Mouse (Mus musculus): ENCODE data around the gene Dpysl5. TPM values are rescaled to one million over a fixed set of nuclear protein-coding genes. Genes with fewer than 3 reads are reported as not detected.

Dpysl5 gene
- polyA plus RNA-seq, 1 experiment from 2014 or later = 7.3 TPM

DNA sequence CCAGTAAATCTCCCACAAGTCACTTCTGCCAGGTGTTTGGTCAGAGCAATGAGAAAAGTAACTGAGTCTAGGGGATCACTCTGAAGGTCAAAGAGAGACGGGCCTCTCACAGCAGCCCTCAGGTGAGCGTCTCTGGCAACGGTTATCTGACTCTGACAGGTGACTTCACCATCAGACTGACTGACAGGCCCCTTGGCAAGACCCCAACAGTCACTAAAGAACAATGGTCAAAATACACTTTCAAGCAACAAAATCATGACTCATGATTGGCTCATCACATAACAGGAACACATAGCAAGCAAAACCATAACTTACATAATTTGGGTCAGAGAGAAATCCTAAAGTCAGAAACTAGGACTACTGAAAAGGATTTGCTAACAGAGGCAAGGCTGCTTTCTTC, 9.5 kb upstream of the Dpysl5 start:
- Histone ChIP-seq H3K27ac (ENCODE audit: low read depth) (no peak overlapping the region), H3K4me2 (no peak overlapping the region), H3K9me3 (ENCODE audit: low read depth, low read length) (no peaks in the 10 kb centered on the region), H3K36me3 (ENCODE audit: insufficient read depth) (no peaks in the 10 kb centered on the region), H3K4me1 (ENCODE audit: insufficient read depth) (no peaks in the 10 kb centered on the region), H3K4me3 (ENCODE audit: low read depth, low read length) (no peak overlapping the region), H3K9ac (no peak overlapping the region), H3K27me3 (ENCODE audit: insufficient read depth, low read length) (no peaks in the 10 kb centered on the region)
- DNase-seq (no peak), ATAC-seq (ENCODE audit: insufficient read depth) (no peak)
- no peak for TF ChIP-seq CTCF (IDR thresholded peaks at IDR 0.05; ENCODE audit: low read depth)
- WGBS = 67% methylated on average over 3 of the region's 3 CpGs

DNA sequence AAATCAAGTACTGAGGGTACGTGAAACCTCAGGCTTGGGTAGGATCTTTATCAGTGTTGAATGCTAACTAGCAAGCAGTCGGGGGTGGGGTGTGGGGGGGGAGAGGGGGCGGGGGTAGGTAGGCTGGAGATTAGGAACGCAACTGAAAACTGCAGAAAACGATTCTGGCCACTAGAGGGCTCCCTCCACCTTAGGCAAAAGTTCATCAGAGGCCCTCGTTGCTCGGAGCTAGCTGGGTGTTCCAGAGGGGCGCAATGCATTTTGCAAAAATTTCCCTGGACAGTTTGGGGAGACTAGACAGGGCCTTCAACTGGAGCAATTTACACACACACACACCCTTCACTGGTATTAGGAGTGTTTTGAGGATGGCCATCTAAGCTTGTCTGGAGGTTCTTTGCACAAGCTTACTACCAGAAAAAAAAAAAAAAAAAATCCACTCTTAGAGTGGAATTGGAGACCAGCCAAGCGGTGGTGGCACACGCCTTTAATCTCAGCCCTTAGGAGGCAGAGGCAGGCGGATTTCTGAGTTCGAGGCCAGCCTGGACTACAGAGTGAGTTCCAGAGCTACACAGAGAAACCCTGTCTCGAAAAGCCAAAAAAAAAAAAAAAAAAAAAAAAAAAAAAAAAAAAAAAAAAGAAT, 1.5 kb upstream of the Dpysl5 start:
- H3K9me3 ChIP-seq (ENCODE audit: low read depth, low read length) = no peaks in the 10 kb centered on the region
- no peak overlapping the region for H3K4me2 ChIP-seq
- no peak overlapping the region for H3K4me3 ChIP-seq (ENCODE audit: low read depth, low read length)
- H3K27ac ChIP-seq (ENCODE audit: low read depth) = no peak overlapping the region
- TF ChIP-seq CTCF (IDR thresholded peaks at IDR 0.05; ENCODE audit: low read depth) = peak; percentile 83
- peak; percentile 96 for DNase-seq
- H3K9ac ChIP-seq = no peak overlapping the region
- peaks cover 42% of the 10 kb centered on the region for H3K27me3 ChIP-seq (ENCODE audit: insufficient read depth, low read length)
- peak; percentile 26; the same call in 1 of the 2 replicates for ATAC-seq (ENCODE audit: insufficient read depth)
- no peaks in the 10 kb centered on the region for H3K36me3 ChIP-seq (ENCODE audit: insufficient read depth)
- H3K4me1 ChIP-seq (ENCODE audit: insufficient read depth) = peaks cover 9% of the 10 kb centered on the region
- 10% methylated on average over 13 of the region's 13 CpGs for WGBS

DNA sequence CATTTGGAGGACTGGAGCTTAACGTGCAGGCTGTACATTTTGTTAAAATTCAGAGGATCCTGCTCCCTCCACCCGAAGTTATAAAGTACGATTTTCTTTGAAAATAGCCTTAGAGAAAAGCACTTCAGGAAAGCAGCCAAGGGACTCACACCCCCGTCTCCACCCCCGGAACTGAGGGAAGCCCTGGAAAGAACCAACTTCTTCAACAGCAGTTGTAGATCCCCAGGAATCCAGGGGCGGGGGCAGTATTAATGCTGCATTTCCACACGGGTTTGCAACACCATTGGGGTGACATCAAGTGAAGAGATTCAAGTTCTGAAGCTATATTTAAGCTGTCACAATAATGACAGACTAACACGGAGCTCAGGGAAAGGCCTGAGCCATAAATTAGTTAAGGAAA, 878 bp upstream of the Dpysl5 start:
- Histone ChIP-seq H3K9ac (no peak overlapping the region), H3K4me1 (ENCODE audit: insufficient read depth) (peaks cover 9% of the 10 kb centered on the region), H3K4me2 (peak overlapping the region; percentile 74; the same call in 1 of the 2 replicates), H3K36me3 (ENCODE audit: insufficient read depth) (no peaks in the 10 kb centered on the region), H3K4me3 (ENCODE audit: low read depth, low read length) (no peak overlapping the region), H3K9me3 (ENCODE audit: low read depth, low read length) (no peaks in the 10 kb centered on the region), H3K27ac (ENCODE audit: low read depth) (no peak overlapping the region), H3K27me3 (ENCODE audit: insufficient read depth, low read length) (peaks cover 46% of the 10 kb centered on the region)
- DNase-seq (peak; percentile 17), ATAC-seq (ENCODE audit: insufficient read depth) (no peak)
- WGBS = 35% methylated on average over 8 of the region's 8 CpGs
- no peak for TF ChIP-seq CTCF (IDR thresholded peaks at IDR 0.05; ENCODE audit: low read depth)

DNA sequence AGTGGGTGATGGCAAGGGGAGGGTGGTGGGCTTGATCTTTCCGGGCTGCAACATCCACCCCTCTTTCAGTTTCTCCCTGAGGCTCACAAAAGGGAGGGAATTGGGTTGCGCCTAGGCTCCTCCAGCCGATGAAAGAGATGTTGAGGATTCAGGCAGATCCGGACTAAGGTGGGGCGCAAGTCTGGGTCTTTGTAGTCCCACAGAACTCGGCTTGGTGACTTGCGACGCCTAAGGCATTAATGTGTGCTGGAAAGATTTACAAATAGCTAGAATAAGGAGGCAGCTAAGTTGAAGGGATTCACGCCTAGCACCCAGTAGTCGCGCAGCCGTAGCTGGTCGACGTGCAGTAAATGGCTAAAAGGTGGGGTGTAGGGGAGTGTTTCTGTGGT, 632 bp downstream of the Dpysl5 start:
- no peak for DNase-seq
- under 1% methylated on average over 14 of the region's 14 CpGs for WGBS

DNA sequence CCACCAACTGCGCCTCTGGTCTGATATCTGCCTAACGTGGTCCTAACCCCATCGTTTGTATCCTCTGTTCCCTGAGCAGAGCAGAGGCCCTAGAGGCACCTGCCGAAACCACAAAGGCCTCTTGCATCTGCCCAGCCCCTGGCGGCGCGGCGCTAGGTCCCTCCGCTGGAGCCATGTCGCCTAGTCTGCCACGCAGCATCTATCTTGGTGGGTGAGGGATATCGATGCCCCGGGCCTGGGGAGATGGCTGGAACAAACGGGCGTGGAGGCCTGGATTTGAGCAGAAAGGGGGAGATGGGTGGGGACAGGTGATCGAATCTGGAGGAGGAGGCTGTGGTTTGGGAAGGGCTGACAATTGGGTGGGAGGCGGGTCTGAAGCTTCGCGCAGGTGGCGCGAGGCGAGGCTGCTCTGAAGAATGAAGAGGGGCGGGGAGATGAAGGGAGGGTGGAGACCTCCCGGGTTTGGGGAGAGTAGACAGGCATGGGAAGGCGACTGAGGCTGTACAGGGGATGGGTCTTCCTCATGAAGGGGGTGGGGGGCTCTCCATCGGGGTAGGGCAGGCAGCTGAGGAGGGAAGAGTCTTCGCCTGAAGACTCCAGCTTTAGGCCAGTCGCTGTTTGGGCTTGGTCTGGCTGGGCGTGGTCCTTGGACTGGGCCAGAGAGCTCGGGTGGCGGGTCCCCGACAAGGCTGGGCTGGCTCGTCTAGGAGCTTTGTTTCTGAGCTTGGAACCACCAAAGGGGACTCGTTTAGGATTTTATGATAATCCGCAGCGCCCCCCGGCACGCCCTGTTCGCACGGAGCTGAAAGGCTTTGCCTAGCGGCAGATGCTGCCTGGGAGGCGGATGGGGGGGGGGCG, 1.3 kb downstream of the Dpysl5 start:
- peak overlapping the region; percentile 47 for H3K9ac ChIP-seq
- WGBS = under 1% methylated on average over 43 of the region's 43 CpGs
- no peaks in the 10 kb centered on the region for H3K36me3 ChIP-seq (ENCODE audit: insufficient read depth)
- TF ChIP-seq CTCF (IDR thresholded peaks at IDR 0.05; ENCODE audit: low read depth) = no peak
- H3K9me3 ChIP-seq (ENCODE audit: low read depth, low read length) = no peaks in the 10 kb centered on the region
- peaks cover 46% of the 10 kb centered on the region for H3K27me3 ChIP-seq (ENCODE audit: insufficient read depth, low read length)
- DNase-seq (peak; percentile 41), ATAC-seq (ENCODE audit: insufficient read depth) (peak; percentile 6)
- no peak overlapping the region for H3K27ac ChIP-seq (ENCODE audit: low read depth)
- peaks cover 9% of the 10 kb centered on the region for H3K4me1 ChIP-seq (ENCODE audit: insufficient read depth)
- H3K4me2 ChIP-seq = peak overlapping the region; percentile 74
- H3K4me3 ChIP-seq (ENCODE audit: low read depth, low read length) = peak overlapping the region; percentile 41

More for the DNA sequence above, 632 bp downstream of the Dpysl5 start:
- H3K9me3 ChIP-seq (ENCODE audit: low read depth, low read length) = no peaks in the 10 kb centered on the region
- no peak for ATAC-seq (ENCODE audit: insufficient read depth)
- peaks cover 46% of the 10 kb centered on the region for H3K27me3 ChIP-seq (ENCODE audit: insufficient read depth, low read length)
- peak overlapping the region; percentile 74 for H3K4me2 ChIP-seq
- no peaks in the 10 kb centered on the region for H3K36me3 ChIP-seq (ENCODE audit: insufficient read depth)
- peak overlapping the region; percentile 47 for H3K9ac ChIP-seq
- peaks cover 9% of the 10 kb centered on the region for H3K4me1 ChIP-seq (ENCODE audit: insufficient read depth)
- peak overlapping the region; percentile 41 for H3K4me3 ChIP-seq (ENCODE audit: low read depth, low read length)
- H3K27ac ChIP-seq (ENCODE audit: low read depth) = no peak overlapping the region
- no peak for TF ChIP-seq CTCF (IDR thresholded peaks at IDR 0.05; ENCODE audit: low read depth)

DNA sequence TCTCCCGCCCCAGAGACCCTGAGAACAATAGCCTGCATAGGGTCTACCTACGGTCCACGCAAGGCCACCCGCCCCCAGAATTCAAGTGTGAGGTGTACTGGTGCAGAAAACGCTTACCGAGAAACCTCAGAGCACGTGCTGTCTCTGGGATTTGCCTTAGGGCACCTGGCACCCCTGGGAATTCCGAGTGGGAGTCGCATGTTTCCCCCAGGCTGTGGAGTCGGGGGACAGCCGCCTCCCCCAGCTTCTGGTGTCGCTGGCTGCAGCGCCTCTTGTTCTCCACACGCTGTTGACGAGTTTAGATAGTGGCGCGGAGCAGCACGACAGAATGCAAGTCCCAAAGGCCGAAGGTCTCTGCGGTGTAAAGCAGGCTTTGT, 1.9 kb downstream of the Dpysl5 start:
- H3K4me1 ChIP-seq (ENCODE audit: insufficient read depth) = peaks cover 9% of the 10 kb centered on the region
- WGBS = under 1% methylated on average over 20 of the region's 20 CpGs
- H3K27ac ChIP-seq (ENCODE audit: low read depth) = no peak overlapping the region
- H3K9me3 ChIP-seq (ENCODE audit: low read depth, low read length) = no peaks in the 10 kb centered on the region
- H3K4me2 ChIP-seq = peak overlapping the region; percentile 74
- peak overlapping the region; percentile 47 for H3K9ac ChIP-seq
- DNase-seq (peak; percentile 43), ATAC-seq (ENCODE audit: insufficient read depth) (no peak)
- H3K36me3 ChIP-seq (ENCODE audit: insufficient read depth) = no peaks in the 10 kb centered on the region
- peaks cover 46% of the 10 kb centered on the region for H3K27me3 ChIP-seq (ENCODE audit: insufficient read depth, low read length)
- TF ChIP-seq CTCF (IDR thresholded peaks at IDR 0.05; ENCODE audit: low read depth) = no peak
- peak overlapping the region; percentile 41 for H3K4me3 ChIP-seq (ENCODE audit: low read depth, low read length)

DNA sequence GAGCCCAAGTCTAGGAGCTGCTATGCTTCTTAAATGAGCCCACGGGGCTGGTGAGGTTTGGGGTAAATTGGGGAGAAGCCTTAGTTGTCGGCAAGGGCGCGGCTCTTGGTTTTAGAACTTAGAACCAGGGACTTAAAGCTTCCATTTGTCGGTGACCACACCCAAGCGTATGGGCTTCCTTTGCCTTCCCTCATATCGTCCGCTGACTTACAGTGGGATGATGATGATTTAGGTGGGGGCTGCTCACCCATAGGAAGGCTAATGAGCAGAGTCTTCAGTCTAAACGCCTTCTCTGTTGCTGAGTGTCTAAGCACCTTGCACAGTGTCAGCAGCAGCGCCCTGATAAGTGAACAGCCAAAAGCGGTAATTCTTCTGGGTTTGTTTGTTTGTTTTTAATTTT, 2.3 kb downstream of the Dpysl5 start:
- DNase-seq = no peak
- WGBS = 16% methylated on average over 11 of the region's 11 CpGs
- Histone ChIP-seq H3K4me3 (ENCODE audit: low read depth, low read length) (peak overlapping the region; percentile 41), H3K27me3 (ENCODE audit: insufficient read depth, low read length) (peaks cover 46% of the 10 kb centered on the region), H3K9ac (no peak overlapping the region), H3K36me3 (ENCODE audit: insufficient read depth) (no peaks in the 10 kb centered on the region), H3K27ac (ENCODE audit: low read depth) (no peak overlapping the region), H3K4me1 (ENCODE audit: insufficient read depth) (peaks cover 9% of the 10 kb centered on the region), H3K9me3 (ENCODE audit: low read depth, low read length) (no peaks in the 10 kb centered on the region), H3K4me2 (peak overlapping the region; percentile 74)
- no peak for ATAC-seq (ENCODE audit: insufficient read depth)
- no peak for TF ChIP-seq CTCF (IDR thresholded peaks at IDR 0.05; ENCODE audit: low read depth)

All from lung, embryonic 14.5 days (tissue).